Mouse (Mus musculus): ENCODE measurements at regions not wholly inside any gene's neighbourhood (a gene's known extent, or its start where the extent isn't known, plus 50 kb on each side); places are given as distances from the start of the nearest gene placed in this dataset.

- DNase-seq, result peak; percentile 74
Observed at GRCm38 (mm10) chr2:133020173-133020837, 74.6 kb upstream of the Fermt1 start.

- no peak for DNase-seq
Observed at GRCm38 (mm10) chr2:133021244-133021643, 75.5 kb upstream of the Fermt1 start.

- DNase-seq, result no peak
Observed at GRCm38 (mm10) chr2:133027038-133027437, 81.3 kb upstream of the Fermt1 start.

GRCm38 (mm10) chr2:133035421-133035820 lies 89.7 kb upstream of the Fermt1 start:
- DNase-seq, result no peak

GRCm38 (mm10) chr2:133040708-133041107 lies 95.0 kb upstream of the Fermt1 start:
- DNase-seq, result no peak

GRCm38 (mm10) chr2:133077698-133078356 lies 132.1 kb upstream of the Fermt1 start:
- no peak for DNase-seq

- no peak for DNase-seq
Observed at GRCm38 (mm10) chr2:133090976-133091375, 145.3 kb upstream of the Fermt1 start.

- peak; percentile 73 for DNase-seq
Observed at GRCm38 (mm10) chr2:133113642-133114041, 167.9 kb upstream of the Fermt1 start.

- no peak for DNase-seq
Observed at GRCm38 (mm10) chr2:133118651-133119050, 172.9 kb upstream of the Fermt1 start.

GRCm38 (mm10) chr2:133125212-133125801 lies 179.6 kb upstream of the Fermt1 start:
- DNase-seq, result no peak

GRCm38 (mm10) chr2:133134878-133135277 lies 189.2 kb upstream of the Fermt1 start:
- DNase-seq, result no peak

- no peak for DNase-seq
Observed at GRCm38 (mm10) chr2:133138877-133139276, 193.2 kb upstream of the Fermt1 start.

GRCm38 (mm10) chr2:133141341-133142035 lies 195.8 kb upstream of the Fermt1 start:
- DNase-seq, result peak; percentile 65

- no peak for DNase-seq
Observed at GRCm38 (mm10) chr2:133152461-133152860, 206.8 kb upstream of the Fermt1 start.

GRCm38 (mm10) chr2:133156537-133156936 lies 210.8 kb upstream of the Fermt1 start:
- peak; percentile 31 for DNase-seq

- no peak for DNase-seq
Observed at GRCm38 (mm10) chr2:133158206-133158605, 212.5 kb upstream of the Fermt1 start.

- no peak for DNase-seq
Observed at GRCm38 (mm10) chr2:133159398-133159797, 213.7 kb upstream of the Fermt1 start.

GRCm38 (mm10) chr2:133176411-133176810 lies 230.7 kb upstream of the Fermt1 start:
- no peak for DNase-seq

- no peak for DNase-seq
Observed at GRCm38 (mm10) chr2:133181216-133181615, 235.5 kb upstream of the Fermt1 start.

GRCm38 (mm10) chr2:133182920-133183319 lies 237.2 kb upstream of the Fermt1 start:
- no peak for DNase-seq

- no peak for DNase-seq
Observed at GRCm38 (mm10) chr2:133204295-133204866, 258.7 kb upstream of the Fermt1 start.

- no peak for DNase-seq
Observed at GRCm38 (mm10) chr2:133208498-133208897, 262.8 kb upstream of the Fermt1 start.

All from lung, postnatal 14 days (tissue).